Mouse (Mus musculus) pancreas, adult 10 weeks (tissue): Measurements from ENCODE around the gene Il18. TPM values are rescaled to one million over a fixed set of nuclear protein-coding genes. Genes with fewer than 3 reads are reported as not detected.

Source experiments
- polyA plus RNA-seq: library from polyadenylated mRNA; stranded (reverse); fragments of 350-450 nt; fragmentation: Illumina TruSeq; extraction: RNeasy Lipid Tissue Mini Kit (QIAGEN cat#74804); gene quantifications from one replicate; pipeline ENCODE4 v1.2.3, GENCODE M21; 2015; ENCODE audit warnings: low read depth, low replicate concordance; ENCODE audit not compliant: insufficient read depth

Gene Il18
- polyA plus RNA-seq = 4.1 TPM

GRCm38 (mm10) chr9:50554241-50555093, at the start of gene Il18:
Gene Il18 (plus strand): TSS chr9:50554827.

GRCm38 (mm10) chr9:50528293-50528892, 26.2 kb upstream of the Il18 start, which contains the start of gene Pts:
Gene Pts (minus strand): TSS chr9:50528724.

GRCm38 (mm10) chr9:50555094-50555446, 443 bp downstream of the Il18 start, which contains the start of gene Bco2:
Gene Bco2 (minus strand): TSS chr9:50555181.

DNA sequence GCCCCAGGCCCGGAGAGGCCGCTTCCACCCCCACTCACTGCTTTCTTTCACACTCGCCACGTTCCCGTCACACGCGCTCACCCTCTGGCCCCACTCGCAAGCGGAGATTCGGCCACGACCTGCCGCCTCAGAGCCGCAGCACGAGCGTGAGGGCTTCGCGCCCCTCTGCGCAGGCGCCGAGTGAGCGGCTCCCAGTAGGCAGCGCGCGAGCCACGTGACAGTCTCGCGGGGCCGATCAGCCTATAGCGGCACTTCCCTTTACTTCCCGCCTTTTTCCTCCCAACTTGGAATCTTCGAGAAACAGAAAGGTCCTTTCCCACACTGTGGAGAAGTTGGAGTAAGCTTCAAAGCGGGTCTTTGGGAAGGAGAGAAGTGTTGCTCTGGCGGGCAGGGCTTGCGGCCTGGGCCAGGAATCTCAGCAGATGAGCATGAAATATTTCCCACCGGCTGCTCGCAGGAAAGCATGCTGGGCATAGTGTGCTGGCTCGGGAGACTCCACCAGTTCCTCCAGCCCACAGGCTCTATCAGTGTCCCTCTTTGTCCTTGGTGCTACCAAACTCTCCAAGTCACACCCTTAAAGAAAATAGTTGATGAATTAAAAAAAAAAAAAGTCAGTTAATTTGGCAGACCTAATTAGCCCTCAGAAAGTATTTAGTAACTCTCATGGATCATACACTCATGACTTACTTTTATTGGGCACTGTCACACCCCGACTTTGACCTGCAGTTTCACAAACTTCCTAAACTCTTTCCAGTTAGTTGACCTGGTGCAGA, 6.7 kb downstream of the Il18 start, which contains the start of gene Tex12:
Tex12 (minus strand) TSS at position 181 of the 773 bp plus-strand sequence.

DNA sequence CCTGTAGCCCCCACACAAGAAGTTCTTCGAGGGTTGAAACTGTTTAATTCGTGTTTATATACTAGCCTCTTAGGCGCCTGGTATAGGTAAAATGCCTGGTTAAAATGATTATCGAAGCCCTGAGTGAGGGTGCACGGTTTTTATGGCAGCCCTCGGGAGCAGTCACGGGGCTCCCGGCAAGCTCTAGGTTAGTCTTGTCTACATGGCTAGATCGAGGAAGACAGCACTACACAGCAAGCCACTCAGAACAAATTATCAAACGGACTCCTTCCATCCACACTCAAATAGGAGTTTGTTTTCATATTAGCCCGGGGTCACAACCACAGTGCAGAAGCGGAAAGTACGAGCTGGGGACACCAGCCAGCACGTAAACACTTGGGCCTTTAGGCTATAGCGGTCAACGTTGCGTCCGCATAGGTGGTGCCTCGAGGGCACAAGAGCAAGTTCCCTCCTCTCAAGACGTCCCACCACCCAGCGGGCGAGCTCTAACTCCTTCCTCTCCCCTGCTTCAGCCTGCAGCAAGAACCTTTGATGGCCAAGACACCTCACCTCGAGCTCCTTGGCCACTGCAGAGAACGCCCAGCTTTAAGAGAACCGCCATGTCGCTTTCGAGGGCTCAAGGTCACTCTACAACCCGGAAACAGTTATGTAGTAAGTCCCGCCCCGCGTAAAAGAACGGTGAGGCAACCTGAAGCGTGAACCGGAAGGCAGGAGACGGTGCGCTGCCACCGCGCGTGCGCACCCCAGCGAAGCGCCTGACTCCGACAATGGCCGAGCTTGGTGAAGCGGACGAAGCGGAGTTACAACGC, 48.8 kb downstream of the Il18 start, which contains the start of the genes Sdhd and Timm8b:
Sdhd (minus strand) TSS at position 624 of the 809 bp plus-strand sequence.
Timm8b (plus strand) TSS at position 722 of the 809 bp plus-strand sequence.

DNA sequence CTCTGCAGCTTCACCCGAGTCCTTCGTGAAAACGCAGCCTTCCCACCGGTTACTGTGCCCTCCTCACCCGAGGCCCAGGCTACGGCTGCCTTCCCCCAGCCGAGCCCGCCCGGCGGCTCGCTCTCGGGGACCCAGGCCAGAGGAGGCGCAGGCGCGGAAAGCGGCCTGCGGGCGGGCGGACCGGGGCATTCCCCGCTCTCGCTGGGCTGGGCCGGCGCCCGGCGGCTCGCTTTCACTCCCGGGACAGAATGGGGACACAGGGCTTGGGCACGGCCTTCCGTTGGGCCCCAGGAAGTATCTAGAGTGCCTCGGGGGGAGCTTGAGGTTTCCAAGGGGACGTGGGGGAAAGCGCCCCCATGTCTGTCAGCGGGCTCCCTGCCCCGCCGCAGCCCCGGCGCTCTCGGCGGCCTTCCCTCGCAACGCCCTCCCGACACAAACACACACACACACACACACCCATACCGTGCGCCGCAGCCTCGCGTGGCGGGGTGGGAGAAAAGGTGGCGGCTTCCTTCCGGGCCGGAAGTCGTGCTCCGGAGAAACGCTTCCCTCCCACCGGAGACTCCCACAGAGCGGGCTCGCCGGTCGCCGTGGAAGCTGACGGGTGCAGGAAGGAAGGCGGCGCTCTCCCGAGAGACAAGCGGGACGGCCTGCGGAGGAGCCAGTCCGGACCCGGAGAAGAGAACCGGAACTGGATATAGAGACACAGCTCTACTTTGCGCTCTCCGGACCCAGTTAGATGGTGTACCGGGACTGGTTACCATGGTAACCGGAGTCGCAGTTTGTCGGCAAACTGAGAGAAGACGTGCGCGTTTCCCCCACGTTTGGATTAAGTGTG, 62.4 kb downstream of the Il18 start, which contains the start of the genes Pih1d2 and Nkapd1:
Pih1d2 (plus strand) TSS at position 556 of the 838 bp plus-strand sequence.
Nkapd1 (minus strand) TSS at position 699 of the 838 bp plus-strand sequence.

Other genes starting within 250 kb of the Il18 start
- gene Rpl10-ps3, start 209.9 kb upstream of the Il18 start, polyA plus RNA-seq = 76.0 TPM
- 3.4 TPM for gene Plet1, start 60.3 kb upstream of the Il18 start, polyA plus RNA-seq
- 13.8 TPM for gene Pts, start 26.1 kb upstream of the Il18 start, polyA plus RNA-seq
- gene Bco2, start 354 bp downstream of the Il18 start, polyA plus RNA-seq = 0.39 TPM
- not detected for gene Tex12, start 6.5 kb downstream of the Il18 start, polyA plus RNA-seq
- gene Sdhd, start 49.0 kb downstream of the Il18 start, polyA plus RNA-seq = 33.8 TPM
- gene Timm8b, start 49.1 kb downstream of the Il18 start, polyA plus RNA-seq = 34.4 TPM
- gene Pih1d2, start 62.5 kb downstream of the Il18 start, polyA plus RNA-seq = 0.74 TPM
- 5.2 TPM for gene Nkapd1, start 62.6 kb downstream of the Il18 start, polyA plus RNA-seq
- gene Dlat, start 105.0 kb downstream of the Il18 start, polyA plus RNA-seq = 5.9 TPM
- 4.0 TPM for gene Dixdc1, start 184.7 kb downstream of the Il18 start, polyA plus RNA-seq
- gene 2310030G06Rik, start 191.7 kb downstream of the Il18 start, polyA plus RNA-seq = 8.6 TPM
- 37.8 TPM for gene Cryab, start 196.5 kb downstream of the Il18 start, polyA plus RNA-seq
- gene Hspb2, start 197.5 kb downstream of the Il18 start, polyA plus RNA-seq = 4.5 TPM
- 0.90 TPM for gene Fdxacb1, start 213.4 kb downstream of the Il18 start, polyA plus RNA-seq
- gene Alg9, start 220.2 kb downstream of the Il18 start, polyA plus RNA-seq = 6.7 TPM
- 11.6 TPM for gene 1110032A03Rik, start 220.7 kb downstream of the Il18 start, polyA plus RNA-seq